In the genomic region with DNA sequence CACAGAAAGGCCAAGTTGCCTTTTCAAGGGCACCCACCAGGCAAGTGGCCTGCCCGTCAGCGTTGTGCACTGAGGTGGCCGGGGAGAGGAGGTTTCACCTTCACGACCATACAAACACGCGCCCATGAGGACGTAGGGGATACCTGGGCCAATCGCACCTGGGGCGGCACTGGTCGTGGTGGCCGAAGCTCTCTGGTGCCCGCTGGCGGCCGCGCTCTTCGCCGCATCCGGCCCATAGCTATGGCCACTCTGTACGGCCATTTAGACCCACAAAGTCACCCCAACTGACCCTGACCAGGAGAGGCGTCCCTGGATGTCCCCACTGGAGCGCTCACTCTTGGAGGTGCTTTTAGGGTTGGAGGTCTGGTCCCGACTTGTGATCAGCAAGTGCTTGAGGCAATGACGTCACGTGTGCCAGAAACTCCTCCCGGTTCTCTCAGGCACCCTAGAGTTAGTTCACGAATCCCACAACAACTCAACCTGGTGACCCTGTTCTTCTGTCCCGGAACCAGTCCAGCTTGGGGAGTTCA, we compare ENCODE assay signal across 8 mouse cellular contexts. TPM values are rescaled to one million over a fixed set of nuclear protein-coding genes. Genes with fewer than 3 reads are reported as not detected.
DNase-seq lines count a peak whose midpoint lies in the region; ATAC-seq lines count a peak whose summit lies in the region.

No protein-coding gene starts in this region.

- peak overlapping the region; percentile 78 for H3K9ac ChIP-seq in heart, embryonic 13.5 days
- peak overlapping the region; percentile 47 for H3K9ac ChIP-seq in kidney, embryonic 15.5 days
- 0 out of 2 replicates have a peak overlapping the region, but pooled peaks have one; percentile 33 for H3K9ac ChIP-seq in limb, embryonic 15.5 days
- peak overlapping the region; percentile 29; the same call in 1 of the 2 replicates for H3K9ac ChIP-seq in midbrain, embryonic 14.5 days (replicated peaks; ENCODE audit: low read length)

- WGBS in heart, embryonic 13.5 days: 1% methylated on average over 27 of the region's 27 CpGs
- 2% methylated on average over 27 of the region's 27 CpGs for WGBS in kidney, embryonic 15.5 days
- 2% methylated on average over 27 of the region's 27 CpGs for WGBS in limb, embryonic 15.5 days
- 2% methylated on average over 27 of the region's 27 CpGs for WGBS in midbrain, embryonic 14.5 days

- no peaks in the 10 kb centered on the region for H3K27me3 ChIP-seq in heart, embryonic 13.5 days (replicated peaks)
- H3K27me3 ChIP-seq in kidney, embryonic 15.5 days: no peaks in the 10 kb centered on the region
- H3K27me3 ChIP-seq in limb, embryonic 15.5 days: no peaks in the 10 kb centered on the region
- no peaks in the 10 kb centered on the region for H3K27me3 ChIP-seq in midbrain, embryonic 14.5 days (ENCODE audit: control insufficient read depth, insufficient read depth, low read length)

- peak overlapping the region; percentile 58 for H3K4me3 ChIP-seq in brown adipose tissue, adult 24 weeks (ENCODE audit: insufficient read depth, low read depth, low read length)
- H3K4me3 ChIP-seq in heart, embryonic 13.5 days: peak overlapping the region; percentile 57
- peak overlapping the region; percentile 46 for H3K4me3 ChIP-seq in kidney, embryonic 15.5 days (replicated peaks)
- H3K4me3 ChIP-seq in limb, embryonic 15.5 days: peak overlapping the region; percentile 46
- peak overlapping the region; percentile 31 for H3K4me3 ChIP-seq in midbrain, embryonic 14.5 days (replicated peaks; ENCODE audit: low read depth, low read length)

- ATAC-seq in erythroid progenitor cell, adult 5-6 weeks (replicated peaks; ENCODE audit: low FRiP score, poor library complexity, severe bottlenecking): peak; percentile 48
- ATAC-seq in heart, embryonic 13.5 days (ENCODE audit: extremely low read depth, insufficient number of reproducible peaks, low FRiP score, low TSS enrichment): 0 out of 2 replicates have a peak, but pooled peaks have one; percentile 9
- peak; percentile 85 for ATAC-seq in kidney, embryonic 15.5 days (replicated peaks; ENCODE audit: low FRiP score)
- peak; percentile 69 for ATAC-seq in limb, embryonic 15.5 days (ENCODE audit: insufficient number of reproducible peaks, low FRiP score, low TSS enrichment, low read depth)
- ATAC-seq in midbrain, embryonic 14.5 days (ENCODE audit: low FRiP score, low TSS enrichment): peak; percentile 27; the same call in 1 of the 2 replicates

- peaks cover 2% of the 10 kb centered on the region; the same call in 1 of the 2 replicates for H3K4me1 ChIP-seq in brown adipose tissue, adult 24 weeks (ENCODE audit: control insufficient read depth, insufficient read depth, insufficient read length, low read length)
- peaks cover 15% of the 10 kb centered on the region for H3K4me1 ChIP-seq in heart, embryonic 13.5 days
- peaks cover 16% of the 10 kb centered on the region for H3K4me1 ChIP-seq in kidney, embryonic 15.5 days
- H3K4me1 ChIP-seq in limb, embryonic 15.5 days: peaks cover 10% of the 10 kb centered on the region
- H3K4me1 ChIP-seq in midbrain, embryonic 14.5 days (ENCODE audit: control insufficient read depth, insufficient read depth, low read length): 0 out of 2 replicates have a peak, but pooled peaks cover 9% of the 10 kb centered on the region

- peak overlapping the region; percentile 93 for H3K4me2 ChIP-seq in heart, embryonic 13.5 days
- peak overlapping the region; percentile 75 for H3K4me2 ChIP-seq in kidney, embryonic 15.5 days
- peak overlapping the region; percentile 95 for H3K4me2 ChIP-seq in limb, embryonic 15.5 days
- peak overlapping the region; percentile 66 for H3K4me2 ChIP-seq in midbrain, embryonic 14.5 days (ENCODE audit: low read length)

- DNase-seq in 416B (ENCODE audit: low read depth): peak; percentile 49
- DNase-seq in midbrain, embryonic 14.5 days: peak; percentile 58
- peak; percentile 53 to 64 for DNase-seq in spleen, postnatal 10 days (ENCODE audit: low spot score in 2 of 2)

- H3K9me3 ChIP-seq in heart, embryonic 13.5 days: no peaks in the 10 kb centered on the region
- H3K9me3 ChIP-seq in kidney, embryonic 15.5 days (replicated peaks): 0 out of 2 replicates have a peak, but pooled peaks cover 2% of the 10 kb centered on the region
- H3K9me3 ChIP-seq in limb, embryonic 15.5 days: no peaks in the 10 kb centered on the region
- H3K9me3 ChIP-seq in midbrain, embryonic 14.5 days (ENCODE audit: control insufficient read depth, low read length): no peaks in the 10 kb centered on the region

- peaks cover 40% of the 10 kb centered on the region for H3K36me3 ChIP-seq in heart, embryonic 13.5 days
- H3K36me3 ChIP-seq in kidney, embryonic 15.5 days: peaks cover 41% of the 10 kb centered on the region
- H3K36me3 ChIP-seq in limb, embryonic 15.5 days: peaks cover 37% of the 10 kb centered on the region
- peaks cover 40% of the 10 kb centered on the region for H3K36me3 ChIP-seq in midbrain, embryonic 14.5 days (ENCODE audit: control insufficient read depth, insufficient read depth, low read length)

- H3K27ac ChIP-seq in brown adipose tissue, adult 24 weeks (replicated peaks; ENCODE audit: low read depth, low read length): no peak overlapping the region
- H3K27ac ChIP-seq in heart, embryonic 13.5 days (replicated peaks): 0 out of 2 replicates have a peak overlapping the region, but pooled peaks have one; percentile 30
- peak overlapping the region; percentile 34 for H3K27ac ChIP-seq in kidney, embryonic 15.5 days
- peak overlapping the region; percentile 57 for H3K27ac ChIP-seq in limb, embryonic 15.5 days
- H3K27ac ChIP-seq in midbrain, embryonic 14.5 days (replicated peaks; ENCODE audit: low read depth, low read length): no peak overlapping the region

RNA-seq across cellular contexts. Expression of a gene that starts 11.3 kb away (rescaled TPM):
- polyA plus RNA-seq in brown adipose tissue, adult 24 weeks (2012; ENCODE audit: insufficient read depth, insufficient read length, missing spikeins): 5.3 and 6.6 TPM in 2 replicates
- 5.0 and 8.4 TPM in 2 replicates for total RNA-seq in erythroid progenitor cell, adult 5-6 weeks (2015; ENCODE audit: low replicate concordance)
- 3.1 and 3.2 TPM in 2 replicates for total RNA-seq in erythroid progenitor cell, adult 5-6 weeks (2017; ENCODE audit: low replicate concordance)
- 24.1 and 26.2 TPM in 2 replicates for polyA plus RNA-seq in heart, embryonic 13.5 days (2015; fragmentation: Nextera tagmentation; extraction: Ambion mirVana)
- polyA plus RNA-seq in kidney, embryonic 15.5 days (2015; fragmentation: Nextera tagmentation; extraction: Ambion mirVana): 39.7 and 43.9 TPM in 2 replicates
- polyA plus RNA-seq in limb, embryonic 15.5 days (2015; fragmentation: Nextera tagmentation; extraction: Ambion mirVana): 60.5 and 69.0 TPM in 2 replicates
- 31.4 and 33.7 TPM in 2 replicates for polyA plus RNA-seq in midbrain, embryonic 14.5 days (2014; fragmentation: Nextera tagmentation; extraction: Ambion mirVana)

RNA-seq across cellular contexts. Expression of a gene that starts 33.1 kb away (rescaled TPM):
- 13.2 TPM in 2 replicates for polyA plus RNA-seq in brown adipose tissue, adult 24 weeks (2012; ENCODE audit: insufficient read depth, insufficient read length, missing spikeins)
- 0.42 and 5.0 TPM in 2 replicates for total RNA-seq in erythroid progenitor cell, adult 5-6 weeks (2015; ENCODE audit: low replicate concordance)
- total RNA-seq in erythroid progenitor cell, adult 5-6 weeks (2017; ENCODE audit: low replicate concordance): 1.8 and 1.9 TPM in 2 replicates
- polyA plus RNA-seq in heart, embryonic 13.5 days (2015; fragmentation: Nextera tagmentation; extraction: Ambion mirVana): 2.9 and 3.3 TPM in 2 replicates
- polyA plus RNA-seq in kidney, embryonic 15.5 days (2015; fragmentation: Nextera tagmentation; extraction: Ambion mirVana): 5.8 and 6.9 TPM in 2 replicates
- polyA plus RNA-seq in limb, embryonic 15.5 days (2015; fragmentation: Nextera tagmentation; extraction: Ambion mirVana): 6.6 and 6.8 TPM in 2 replicates
- 1.1 and 1.3 TPM in 2 replicates for polyA plus RNA-seq in midbrain, embryonic 14.5 days (2014; fragmentation: Nextera tagmentation; extraction: Ambion mirVana)

RNA-seq across cellular contexts. Expression of a gene that starts 47.8 kb away (rescaled TPM):
- 15.9 and 20.4 TPM in 2 replicates for polyA plus RNA-seq in brown adipose tissue, adult 24 weeks (2012; ENCODE audit: insufficient read depth, insufficient read length, missing spikeins)
- total RNA-seq in erythroid progenitor cell, adult 5-6 weeks (2015; ENCODE audit: low replicate concordance): 15.1 and 19.1 TPM in 2 replicates
- total RNA-seq in erythroid progenitor cell, adult 5-6 weeks (2017; ENCODE audit: low replicate concordance): 22.0 and 35.7 TPM in 2 replicates
- 17.7 and 17.9 TPM in 2 replicates for polyA plus RNA-seq in heart, embryonic 13.5 days (2015; fragmentation: Nextera tagmentation; extraction: Ambion mirVana)
- 30.9 and 33.9 TPM in 2 replicates for polyA plus RNA-seq in kidney, embryonic 15.5 days (2015; fragmentation: Nextera tagmentation; extraction: Ambion mirVana)
- 25.2 and 29.0 TPM in 2 replicates for polyA plus RNA-seq in limb, embryonic 15.5 days (2015; fragmentation: Nextera tagmentation; extraction: Ambion mirVana)
- polyA plus RNA-seq in midbrain, embryonic 14.5 days (2014; fragmentation: Nextera tagmentation; extraction: Ambion mirVana): 55.6 and 74.0 TPM in 2 replicates

Comparison
In these comparisons a context has a peak if more than half of its experiments do, and no peak if none do; other contexts are left out.
1. H3K27ac ChIP-seq: peak in heart, embryonic 13.5 days (single experiment), kidney, embryonic 15.5 days (single experiment) and limb, embryonic 15.5 days (single experiment); none in brown adipose tissue, adult 24 weeks (single experiment) and midbrain, embryonic 14.5 days (single experiment).
2. ATAC-seq: peak in every context shown above with its lines; median percentile 85 in kidney, embryonic 15.5 days; 69 in limb, embryonic 15.5 days; 48 in erythroid progenitor cell, adult 5-6 weeks; 27 in midbrain, embryonic 14.5 days; 9 in heart, embryonic 13.5 days.
3. Peak in every context shown above with its lines, with median percentiles within 50 percentile points of each other: DNase-seq, H3K4me3 ChIP-seq, H3K4me2 ChIP-seq and H3K9ac ChIP-seq.